Mouse (Mus musculus) MEL (cell line): ENCODE measurements around the gene Podxl.

Experiments used
- CTCF ChIP-seq, 3 experiments: IDR thresholded peaks in 2 of 3; conservative IDR thresholded peaks in 1 of 3; 2 replicates each; pipeline ENCODE4 v1.5.1; 2011 to 2012; ENCODE audit warnings: low read length in 3 of 3, low read depth in 2 of 3, mild to moderate bottlenecking in 2 of 3, improper control_type of control experiment in 1 of 3, inconsistent platforms in 1 of 3, mixed read lengths in 1 of 3, moderate library complexity in 1 of 3; ENCODE audit not compliant: control insufficient read depth in 1 of 3, insufficient read depth in 1 of 3, poor library complexity in 1 of 3, severe bottlenecking in 1 of 3
- ETS1 ChIP-seq: IDR thresholded peaks from 2 replicates; pipeline ENCODE4 v1.6.1; 2012; ENCODE audit warnings: low read depth, mild to moderate bottlenecking, inconsistent platforms, low read length, improper control_type of control experiment, moderate library complexity

DNA sequence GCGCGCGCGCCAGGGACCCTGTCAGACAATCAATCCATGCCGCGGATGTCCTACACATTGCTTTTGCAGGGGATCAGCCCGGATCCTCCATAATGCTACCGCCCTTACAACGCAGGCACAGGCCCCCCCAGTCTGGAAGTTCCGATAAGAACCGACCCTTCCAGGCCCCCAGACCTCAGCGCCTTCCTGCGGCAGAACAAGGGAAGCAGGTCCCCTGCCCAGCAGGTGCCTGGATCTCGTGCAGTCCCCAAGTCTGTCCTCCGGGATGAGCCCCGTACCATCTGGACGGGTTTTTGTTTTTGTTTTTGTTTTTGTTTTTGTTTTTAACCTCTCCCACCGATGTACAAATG lies 376 bp upstream of the Podxl start:
- TF ChIP-seq ETS1 (no peak), CTCF (IDR thresholded peaks at IDR 0.05 in 2 of 3, conservative IDR thresholded peaks at IDR 0.05 in 1 of 3; ENCODE audit: control insufficient read depth in 1 of 3, insufficient read depth in 1 of 3, low read depth in 2 of 3, low read length in 3 of 3, poor library complexity in 1 of 3, severe bottlenecking in 1 of 3) (no peak)
